Mouse (Mus musculus) hindbrain, postnatal 0 days (tissue): Measurements from ENCODE around the gene Depdc5. TPM values are rescaled to one million over a fixed set of nuclear protein-coding genes. Genes with fewer than 3 reads are reported as not detected.

Experiments used
- ATAC-seq: fragments of 200-750 bp; cut with Nextera tagmentation; 2 replicates; pipeline ENCODE4 v1.8.0; 2017; ENCODE audit warnings: mild to moderate bottlenecking, moderate TSS enrichment, moderate library complexity
- DNase-seq: peaks from one replicate; pipeline ENCODE4 v3.0.0-alpha.2; 2015; ENCODE audit warnings: low spot score
- H3K27ac ChIP-seq: fragments of 300-500 bp; sonication (generic); 2 replicates; pipeline ENCODE4 v1.5.1; 2014; ENCODE audit warnings: mild to moderate bottlenecking
- H3K27me3 ChIP-seq: fragments of 300-500 bp; sonication (generic); 2 replicates; pipeline ENCODE4 v1.6.1; 2014; ENCODE audit warnings: low read length, mixed read lengths; ENCODE audit not compliant: insufficient read depth
- H3K36me3 ChIP-seq: fragments of 300-500 bp; sonication (generic); 2 replicates; pipeline ENCODE4 v1.6.1; 2014; ENCODE audit warnings: low read length, mixed read lengths; ENCODE audit not compliant: insufficient read depth
- H3K4me1 ChIP-seq: fragments of 300-500 bp; sonication (generic); 2 replicates; pipeline ENCODE4 v1.6.1; 2014; ENCODE audit warnings: antibody characterized with exemption, low read length, mixed read lengths; ENCODE audit not compliant: insufficient read depth
- H3K4me2 ChIP-seq: fragments of 300-500 bp; sonication (generic); 2 replicates; pipeline ENCODE4 v1.6.1; 2014; ENCODE audit warnings: low read depth, mild to moderate bottlenecking, low read length, moderate library complexity, mixed read lengths
- H3K4me3 ChIP-seq: fragments of 300-500 bp; sonication (generic); 2 replicates; pipeline ENCODE4 v1.5.1; 2014; ENCODE audit warnings: low read length
- H3K9ac ChIP-seq: fragments of 300-500 bp; sonication (generic); replicated peaks from 2 replicates; pipeline ENCODE4 v1.6.1; 2014; ENCODE audit warnings: mild to moderate bottlenecking, low read length, moderate library complexity, mixed read lengths
- H3K9me3 ChIP-seq: fragments of 300-500 bp; sonication (generic); 2 replicates; pipeline ENCODE4 v1.6.1; 2016; ENCODE audit warnings: low read length, mixed read lengths
- CTCF ChIP-seq: IDR thresholded peaks from 2 replicates; pipeline ENCODE4 v1.5.1; 2016; ENCODE audit warnings: antibody characterized with exemption, control low read depth, low read depth
- WGBS: fragments of 180-500 bp; shearing (Covaris S2); extraction: QIAGEN DNeasy Blood & Tissue Kit; methylation state at CpG from one replicate; pipeline ENCODE4 v1.1.7; 2014; 5-methylcytosine and 5-hydroxymethylcytosine counted together
- polyA plus RNA-seq: library from polyadenylated mRNA; unstranded; fragments of >200 nt; fragmentation: Nextera tagmentation; extraction: Ambion mirVana; gene quantifications from 2 replicates; pipeline ENCODE4 v1.2.1, GENCODE M21; 2015
- total RNA-seq: library from RNA; depleted of rRNA; stranded (reverse); fragments of >200 nt; gene quantifications from 2 replicates; pipeline ENCODE4 v1.2.3, GENCODE M21; 2014

Depdc5 gene
- total and polyA plus RNA-seq, 2 experiments from 2014 or later = 15.8 to 35.7 TPM

GRCm38 (mm10) chr5:32976541-32976940 is 113.0 kb downstream of the Depdc5 start:
- Histone ChIP-seq H3K27ac (no peak overlapping the region), H3K9ac (no peak overlapping the region), H3K36me3 (peaks cover 10% of the 10 kb centered on the region), H3K4me3 (no peak overlapping the region), H3K27me3 (no peaks in the 10 kb centered on the region), H3K9me3 (no peaks in the 10 kb centered on the region), H3K4me1 (no peaks in the 10 kb centered on the region), H3K4me2 (no peak overlapping the region)
- TF ChIP-seq CTCF = no peak
- 83% methylated on average over 4 of the region's 4 CpGs for WGBS
- no peak for ATAC-seq
- no peak for DNase-seq

DNA sequence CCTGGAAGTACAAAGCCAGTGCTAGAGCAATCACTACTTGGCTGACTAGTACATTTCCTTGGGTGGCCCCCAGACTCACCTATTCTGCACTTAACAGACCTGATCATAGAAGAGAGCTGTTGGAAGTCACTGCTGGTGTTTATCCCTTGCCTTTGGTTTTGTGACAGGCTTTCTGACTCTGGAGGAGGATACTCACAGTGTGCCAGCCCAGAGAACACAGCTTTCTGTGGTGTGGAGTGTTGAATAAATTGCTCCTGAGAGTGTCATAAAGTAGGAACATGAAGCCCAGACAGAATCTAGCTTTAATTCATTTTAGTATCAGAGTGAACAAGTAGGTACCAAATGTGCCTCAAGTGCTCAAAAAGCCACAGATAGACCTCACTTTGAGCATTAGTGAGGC is 113.7 kb downstream of the Depdc5 start:
- ATAC-seq = no peak
- Histone ChIP-seq H3K36me3 (peaks cover 10% of the 10 kb centered on the region), H3K4me2 (no peak overlapping the region), H3K9me3 (no peaks in the 10 kb centered on the region), H3K9ac (no peak overlapping the region), H3K4me1 (no peaks in the 10 kb centered on the region), H3K4me3 (no peak overlapping the region), H3K27ac (no peak overlapping the region; the same call in 1 of the 2 replicates), H3K27me3 (no peaks in the 10 kb centered on the region)
- no peak for TF ChIP-seq CTCF
- no peak for DNase-seq

- DNase-seq (no peak), ATAC-seq (no peak)
- Histone ChIP-seq H3K36me3 (peaks cover 12% of the 10 kb centered on the region), H3K9me3 (no peaks in the 10 kb centered on the region), H3K27me3 (no peaks in the 10 kb centered on the region), H3K9ac (no peak overlapping the region), H3K27ac (no peak overlapping the region), H3K4me3 (no peak overlapping the region), H3K4me2 (no peak overlapping the region), H3K4me1 (no peaks in the 10 kb centered on the region)
- WGBS = 32% methylated on average over 1 of the region's 1 CpGs
- no peak for TF ChIP-seq CTCF
These were observed 121.9 kb downstream of the Depdc5 start for GRCm38 (mm10) chr5:32985379-32985778.

DNA sequence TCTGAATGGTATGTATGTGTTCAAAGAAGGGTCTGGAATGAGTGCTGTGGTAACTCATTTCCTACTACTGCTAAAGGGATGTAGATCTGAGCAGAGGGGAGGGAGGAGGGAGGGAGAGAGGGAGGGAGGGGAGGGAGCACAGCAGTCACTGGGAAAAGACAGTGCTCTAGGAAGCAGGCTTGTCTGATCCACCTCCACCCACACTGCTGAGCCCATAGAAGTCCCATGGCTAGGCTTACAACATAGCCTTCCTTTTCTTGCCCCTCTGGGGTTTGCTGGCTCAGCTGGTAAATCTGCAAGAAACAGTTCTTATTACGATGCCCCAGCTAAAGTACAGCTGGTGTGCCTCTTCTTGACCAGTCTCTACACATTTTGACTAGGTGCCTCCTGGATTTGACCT is 124.4 kb downstream of the Depdc5 start:
- Histone ChIP-seq H3K4me2 (no peak overlapping the region), H3K4me3 (no peak overlapping the region), H3K27ac (no peak overlapping the region), H3K9ac (no peak overlapping the region), H3K36me3 (peaks cover 8% of the 10 kb centered on the region), H3K27me3 (no peaks in the 10 kb centered on the region), H3K4me1 (no peaks in the 10 kb centered on the region), H3K9me3 (no peaks in the 10 kb centered on the region)
- TF ChIP-seq CTCF = no peak
- no peak for ATAC-seq
- DNase-seq = no peak
- 62% methylated on average over 1 of the region's 1 CpGs for WGBS

DNA sequence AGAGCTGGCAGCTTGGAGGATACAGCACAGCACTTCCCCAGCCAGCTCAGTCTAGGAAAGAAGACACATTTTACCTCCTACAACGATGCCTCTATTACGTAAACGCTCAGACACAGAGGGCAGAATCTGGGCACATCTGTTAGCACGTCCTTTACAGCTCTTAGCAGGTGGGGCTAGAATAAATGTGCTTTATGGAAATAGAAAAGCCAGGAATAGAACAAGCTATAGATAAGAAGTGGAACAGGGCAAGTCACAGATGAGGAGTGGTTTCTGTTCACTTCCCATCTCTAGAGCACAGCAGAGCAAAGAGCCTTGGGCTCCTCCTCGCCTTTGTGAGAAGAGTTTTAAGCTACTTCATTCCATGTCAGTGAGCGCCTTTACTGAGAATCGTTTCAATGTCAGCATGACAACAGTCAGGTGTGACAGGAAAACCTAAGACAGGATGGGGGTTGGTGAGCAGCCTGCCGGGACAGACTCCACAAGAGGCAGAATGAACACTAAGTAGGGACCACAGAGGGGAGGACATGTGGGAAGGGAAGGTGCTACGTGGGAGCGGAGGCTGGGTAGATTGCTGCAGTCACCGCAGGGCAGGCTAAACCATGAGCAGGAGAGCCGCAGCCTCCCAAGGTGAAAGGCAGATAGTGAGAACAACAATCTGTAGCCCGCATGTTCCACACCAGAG is 126.6 kb downstream of the Depdc5 start:
- 81% methylated on average over 13 of the region's 13 CpGs for WGBS
- ATAC-seq (no peak), DNase-seq (no peak)
- Histone ChIP-seq H3K4me1 (0 out of 2 replicates have a peak, but pooled peaks cover 5% of the 10 kb centered on the region), H3K9me3 (no peaks in the 10 kb centered on the region), H3K4me3 (no peak overlapping the region), H3K4me2 (no peak overlapping the region), H3K9ac (no peak overlapping the region), H3K36me3 (no peaks in the 10 kb centered on the region; the same call in 1 of the 2 replicates), H3K27me3 (no peaks in the 10 kb centered on the region), H3K27ac (peak overlapping the region; percentile 17; the same call in 1 of the 2 replicates)
- TF ChIP-seq CTCF = no peak

- WGBS = 52% methylated on average over 8 of the region's 8 CpGs
- Histone ChIP-seq H3K4me2 (no peak overlapping the region), H3K4me3 (no peak overlapping the region), H3K27me3 (no peaks in the 10 kb centered on the region), H3K9ac (no peak overlapping the region), H3K4me1 (peaks cover 10% of the 10 kb centered on the region; the same call in 1 of the 2 replicates), H3K9me3 (no peaks in the 10 kb centered on the region), H3K36me3 (no peaks in the 10 kb centered on the region; the same call in 1 of the 2 replicates), H3K27ac (no peak overlapping the region)
- ATAC-seq = peak; percentile 68
- TF ChIP-seq CTCF = peak; percentile 49
- peak; percentile 64 for DNase-seq
These were observed 127.7 kb downstream of the Depdc5 start for GRCm38 (mm10) chr5:32991152-32991551.

DNA sequence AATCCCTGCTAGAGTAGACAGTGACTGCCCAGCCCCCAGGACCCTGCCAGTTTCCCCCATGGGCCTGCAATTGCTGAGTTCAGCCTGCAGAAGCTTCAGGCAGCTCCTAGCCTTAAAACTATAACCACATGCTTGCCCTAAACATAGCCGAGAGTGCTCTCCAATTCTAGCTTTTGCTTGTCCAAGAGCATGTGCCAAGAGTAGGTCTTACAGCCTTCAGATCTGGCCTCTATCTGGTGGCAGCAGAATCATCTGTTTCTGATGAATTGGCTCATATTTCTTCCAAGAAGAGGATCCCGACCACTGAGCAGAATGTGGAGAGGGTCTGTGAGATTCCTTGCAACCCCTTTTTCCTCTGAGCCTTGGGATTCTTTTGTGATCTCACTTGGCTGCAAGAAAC is 131.0 kb downstream of the Depdc5 start:
- Histone ChIP-seq H3K27me3 (no peaks in the 10 kb centered on the region), H3K4me2 (no peak overlapping the region), H3K36me3 (no peaks in the 10 kb centered on the region), H3K4me3 (no peak overlapping the region), H3K9ac (no peak overlapping the region), H3K9me3 (no peaks in the 10 kb centered on the region), H3K27ac (no peak overlapping the region), H3K4me1 (peaks cover 10% of the 10 kb centered on the region; the same call in 1 of the 2 replicates)
- ATAC-seq (no peak), DNase-seq (no peak)
- 57% methylated on average over 2 of the region's 2 CpGs for WGBS
- no peak for TF ChIP-seq CTCF
